Mouse (Mus musculus) heart, adult 2 months (tissue): ENCODE results near the gene Snx9.

ENCODE experiments used
- CTCF ChIP-seq: fragments of 200-600 bp; IDR thresholded peaks from 2 replicates; pipeline ENCODE4 v1.8.1; 2022; ENCODE audit warnings: antibody characterized with exemption, mild to moderate bottlenecking, moderate library complexity
- EP300 ChIP-seq: fragments of 200-500 bp; IDR thresholded peaks from 2 replicates; pipeline ENCODE4 v1.6.1; 2011; ENCODE audit warnings: low read depth, low read length, control low read depth; ENCODE audit not compliant: insufficient read depth
- POLR2A ChIP-seq: fragments of 200-500 bp; IDR thresholded peaks from 2 replicates; pipeline ENCODE4 v1.6.1; 2011; ENCODE audit warnings: mild to moderate bottlenecking, low read depth, low read length, control low read depth; ENCODE audit not compliant: insufficient read depth

GRCm38 (mm10) chr17:5794276-5794675 lies 46.9 kb upstream of the Snx9 start:
- TF ChIP-seq CTCF (no peak), POLR2A (no peak), EP300 (0 out of 2 replicates have a peak, but pooled peaks have one; percentile 51)
